Mouse (Mus musculus) activated CD4-positive, CD25-positive, alpha-beta regulatory T cell (primary cell): Measurements from ENCODE around the gene Miga2. TPM values are rescaled to one million over a fixed set of nuclear protein-coding genes. Genes with fewer than 3 reads are reported as not detected.

Experiments
- polyA plus RNA-seq, 2 experiments: library from polyadenylated mRNA; unstranded; fragments of 100-300 nt; shearing (Covaris generic); gene quantifications; one replicate each; pipeline ENCODE4 v1.2.1; 2017

Miga2 gene
- 10 to 100 TPM in 1 of 2 experiments, 1 to 10 TPM in 1; 4.9 to 12.4 TPM for polyA plus RNA-seq

DNA sequence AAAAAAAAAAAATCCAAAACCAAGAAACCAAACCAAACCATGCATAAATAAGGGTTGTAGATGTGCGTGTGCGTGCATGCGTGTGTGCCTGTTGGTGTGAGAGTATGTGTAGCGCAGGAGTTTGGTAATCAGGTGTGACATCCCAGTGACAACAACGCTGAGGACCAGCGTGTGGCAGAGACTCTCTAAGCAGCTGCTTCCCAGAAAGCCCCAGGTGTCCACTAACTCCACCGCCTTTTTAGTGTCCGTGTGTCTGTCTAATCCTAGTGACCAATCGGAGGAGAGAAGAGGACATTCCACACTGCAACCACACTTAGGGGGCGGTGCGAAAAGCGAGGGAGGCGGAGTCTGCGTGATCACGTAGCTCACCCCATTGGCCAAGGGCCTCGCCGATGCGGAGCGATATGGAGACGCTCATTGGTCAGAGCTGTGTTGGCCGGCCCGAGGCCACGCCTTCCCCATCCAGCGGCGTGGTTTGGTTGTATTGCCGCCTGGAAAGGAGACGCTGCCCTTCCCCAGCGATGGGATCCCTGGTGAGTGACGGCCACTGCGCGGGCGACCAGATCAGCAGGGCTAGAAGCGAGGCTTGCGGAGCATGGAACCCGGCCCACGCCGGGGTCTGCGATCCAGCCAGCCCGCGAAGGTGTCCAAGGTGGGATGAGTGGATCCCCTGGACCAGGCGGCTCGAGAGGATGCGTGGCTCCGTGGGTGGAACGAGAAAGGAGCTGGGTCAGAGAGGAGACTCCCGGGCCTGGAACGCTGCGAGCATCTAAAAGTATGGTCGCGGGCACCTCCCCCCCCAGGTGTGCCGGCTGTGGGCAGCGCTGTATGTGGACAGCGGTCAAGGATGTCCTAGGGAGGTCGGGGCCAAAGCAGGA lies at the start of gene Miga2:
TSS of gene Miga2 (plus strand) at position 461 of the 878 bp plus-strand sequence.

DNA sequence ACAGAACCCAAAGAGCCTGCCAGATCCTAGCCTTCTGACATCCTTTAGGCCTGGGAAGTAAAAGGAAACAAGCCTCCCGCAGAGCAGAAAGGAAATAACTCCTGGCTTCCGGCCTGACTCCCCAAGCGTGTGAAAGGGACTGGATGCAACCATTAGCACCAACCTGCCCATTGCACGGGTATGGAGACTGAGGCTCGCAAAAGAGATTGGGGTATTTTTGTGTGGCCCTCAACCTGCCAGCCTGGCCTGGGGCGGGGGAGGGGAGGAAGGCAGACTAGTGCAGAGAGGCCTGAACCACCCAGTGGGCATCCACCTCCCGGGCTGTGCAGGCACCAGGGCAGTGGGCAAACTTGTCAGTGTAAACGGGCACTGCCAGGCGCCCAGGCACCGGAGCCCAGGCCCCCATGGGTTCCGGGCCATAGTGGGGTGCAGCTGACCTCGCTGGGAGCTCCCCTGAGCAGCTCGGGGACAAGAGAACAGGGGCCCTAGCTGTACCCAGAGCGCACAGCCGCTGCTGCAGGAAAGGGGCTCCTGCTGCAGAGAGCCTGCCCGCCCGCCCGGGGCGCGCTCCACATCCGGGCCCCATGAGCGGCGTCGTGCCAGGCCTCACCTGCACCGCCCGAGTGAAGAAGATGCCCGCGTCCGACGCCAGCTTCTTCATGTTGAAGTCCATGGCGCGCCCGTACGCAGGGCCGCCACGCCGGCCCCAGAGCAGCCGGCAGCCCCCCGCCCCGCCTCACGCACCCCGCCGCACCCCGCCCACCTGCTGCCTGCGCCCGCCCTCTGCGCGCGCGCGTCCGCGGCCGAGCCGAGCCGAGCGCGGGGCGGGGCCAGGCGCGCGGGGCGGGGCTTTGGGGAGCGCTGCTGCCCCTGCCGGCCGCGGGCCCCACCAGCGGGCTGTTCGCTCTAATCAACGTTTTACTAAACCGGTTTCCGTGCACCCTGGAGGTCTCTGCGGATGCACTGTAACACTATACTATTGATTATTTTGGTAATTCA lies 5.2 kb upstream of the Miga2 start, which contains the start of gene Sh3glb2:
TSS of gene Sh3glb2 (minus strand) at position 805 of the 999 bp plus-strand sequence.

DNA sequence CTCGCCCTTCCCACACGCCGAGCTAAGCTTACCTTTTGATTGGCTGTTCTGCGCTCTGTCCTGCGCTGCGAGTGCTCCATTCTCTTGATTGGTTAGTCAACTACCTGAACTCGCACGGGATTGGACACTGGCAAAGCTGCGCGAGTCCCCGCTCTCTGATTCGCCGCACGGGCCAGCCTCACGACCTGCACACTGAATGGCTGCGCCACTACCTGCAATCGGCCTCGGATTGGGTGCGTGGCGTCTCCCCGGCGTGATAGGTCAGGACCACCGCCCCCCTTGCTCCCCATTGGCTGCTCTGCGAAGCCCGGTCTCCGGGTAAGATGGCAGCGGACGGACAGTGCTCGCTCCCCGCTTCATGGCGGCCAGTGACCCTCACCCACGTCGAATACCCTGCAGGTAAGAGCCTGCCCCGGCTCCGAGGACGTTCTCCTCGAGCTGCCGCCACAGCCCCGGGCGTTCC lies 28.1 kb downstream of the Miga2 start, which contains the start of gene Dolpp1:
TSS of gene Dolpp1 (plus strand) at position 141 of the 463 bp plus-strand sequence.

DNA sequence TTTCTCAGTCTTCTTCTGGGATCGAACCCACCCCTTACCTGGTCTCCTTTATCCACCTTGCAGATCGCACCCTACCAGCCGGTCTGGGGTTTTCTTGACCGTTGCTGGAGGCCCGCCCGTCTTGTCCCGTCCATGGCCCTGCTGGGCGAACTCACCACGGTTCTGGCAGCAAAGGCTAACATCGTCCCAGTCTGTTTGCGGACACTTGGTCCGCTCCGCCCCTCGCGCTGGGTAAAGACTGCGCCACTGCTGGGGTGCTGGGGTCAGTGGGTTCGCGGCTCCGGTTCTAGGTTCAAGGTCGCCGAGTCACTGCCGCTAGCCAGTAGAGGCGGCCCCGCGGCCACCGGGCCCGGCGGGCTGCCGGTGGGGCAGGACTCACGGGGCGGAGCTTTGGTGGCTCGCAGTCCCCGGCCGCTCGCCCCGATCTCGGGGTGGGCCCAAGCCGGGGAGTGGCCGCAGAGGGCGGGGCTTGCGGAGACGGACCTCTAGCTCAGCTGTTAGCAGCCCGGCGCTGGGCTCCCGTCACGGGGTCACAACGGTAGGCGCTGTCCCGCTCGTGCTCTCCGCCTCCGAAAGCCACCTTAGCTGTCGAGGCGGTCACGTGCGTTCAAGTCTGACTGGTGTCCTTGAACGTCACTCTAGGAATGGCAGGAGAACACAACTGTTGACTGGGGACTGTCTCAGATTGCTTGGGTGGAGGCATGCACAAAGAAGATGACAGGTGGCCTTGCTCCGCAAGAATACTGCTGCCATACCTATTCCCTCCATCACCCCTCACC lies 51.3 kb downstream of the Miga2 start, which contains the start of gene Crat:
TSS of gene Crat (minus strand) at position 657 of the 779 bp plus-strand sequence.

DNA sequence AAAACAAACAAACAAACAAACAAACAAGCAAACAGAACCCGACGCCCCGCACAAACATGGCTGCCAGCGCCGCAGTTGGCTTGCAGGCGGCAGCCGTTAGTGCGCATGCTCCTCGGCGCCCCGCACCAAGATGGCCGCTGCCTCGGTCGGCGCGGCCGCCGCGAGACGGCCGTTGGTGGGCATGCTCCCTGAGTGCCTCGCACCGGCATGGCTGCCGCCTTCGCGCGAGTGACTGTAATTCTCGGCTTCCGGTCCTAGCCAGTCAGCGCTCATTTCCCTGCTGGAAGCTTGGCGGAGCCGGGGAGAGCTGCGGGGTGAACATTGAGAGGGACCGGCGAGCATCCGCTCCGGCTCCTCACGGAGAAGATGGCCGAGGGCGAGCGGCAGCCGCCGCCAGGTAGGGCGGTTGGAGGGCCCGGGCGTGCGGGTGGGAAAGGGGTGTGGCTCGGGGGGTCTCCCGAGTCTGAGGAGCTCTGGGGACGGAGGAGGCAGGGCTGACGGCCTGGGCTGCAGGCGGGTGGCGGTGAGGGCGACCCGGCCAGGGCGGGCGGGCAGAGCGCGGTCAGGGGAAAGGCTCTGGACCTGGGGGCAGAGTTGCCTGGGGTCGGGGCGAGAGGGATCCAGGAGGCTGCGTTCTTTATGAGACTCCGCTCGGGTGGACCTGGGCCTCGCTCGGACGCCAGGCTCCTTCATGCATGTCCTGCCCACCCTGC lies 52.1 kb downstream of the Miga2 start, which contains the start of gene Ptpa:
TSS of gene Ptpa (plus strand) at position 104 of the 713 bp plus-strand sequence.

Other genes with a start within 250 kb of the Miga2 start
- 10 to 100 TPM; 52.2 to 53.4 TPM for gene Zer1, start 239.6 kb upstream of the Miga2 start, polyA plus RNA-seq
- 1 to 10 TPM; 6.2 to 7.8 TPM for gene Tbc1d13, start 230.5 kb upstream of the Miga2 start, polyA plus RNA-seq
- gene Endog, start 192.7 kb upstream of the Miga2 start, polyA plus RNA-seq: 10 to 100 TPM; 15.3 to 20.4 TPM
- gene Spout1, start 185.8 kb upstream of the Miga2 start, polyA plus RNA-seq: 10 to 100 TPM; 27.5 to 36.4 TPM
- 10 to 100 TPM in 1 of 2 experiments, 1 to 10 TPM in 1; 9.9 to 10.6 TPM for gene Kyat1, start 158.4 kb upstream of the Miga2 start, polyA plus RNA-seq
- gene Lrrc8a, start 126.5 kb upstream of the Miga2 start, polyA plus RNA-seq: 1 to 10 TPM; 7.7 to 9.7 TPM
- gene Gm28035, start 123.7 kb upstream of the Miga2 start, polyA plus RNA-seq: 1 to 10 TPM; 2.3 to 4.6 TPM
- 1 to 10 TPM; 4.9 to 8.1 TPM for gene Phyhd1, start 98.0 kb upstream of the Miga2 start, polyA plus RNA-seq
- not detected for gene Gm28038, start 83.2 kb upstream of the Miga2 start, polyA plus RNA-seq
- gene Dolk, start 77.9 kb upstream of the Miga2 start, polyA plus RNA-seq: 10 to 100 TPM; 15.1 to 17.4 TPM
- gene Nup188, start 77.8 kb upstream of the Miga2 start, polyA plus RNA-seq: 10 to 100 TPM; 16.5 to 22.0 TPM
- gene Sh3glb2, start 4.9 kb upstream of the Miga2 start, polyA plus RNA-seq: 100 to 1,000 TPM; 116 to 126 TPM
- 10 to 100 TPM; 20.8 to 30.3 TPM for gene Dolpp1, start 28.0 kb downstream of the Miga2 start, polyA plus RNA-seq
- gene Crat, start 51.6 kb downstream of the Miga2 start, polyA plus RNA-seq: 1 to 10 TPM; 7.5 to 8.8 TPM
- 100 to 1,000 TPM in 1 of 2 experiments, 10 to 100 TPM in 1; 78.2 to 113 TPM for gene Ptpa, start 51.8 kb downstream of the Miga2 start, polyA plus RNA-seq
- under 1 TPM; 0.09 to 0.29 TPM for gene Ier5l, start 110.0 kb downstream of the Miga2 start, polyA plus RNA-seq
- gene Cstad, start 230.8 kb downstream of the Miga2 start, polyA plus RNA-seq: 1 to 10 TPM in 1 of 2 experiments, under 1 TPM in 1; 0.50 to 1.3 TPM